Mouse (Mus musculus): ENCODE data around the gene Brsk2. TPM values are rescaled to one million over a fixed set of nuclear protein-coding genes. Genes with fewer than 3 reads are reported as not detected.

The Brsk2 gene
- polyA plus RNA-seq, 1 experiment from 2014 or later, result 18.6 TPM

GRCm38 (mm10) chr7:141958211-141958610, 8.7 kb downstream of the Brsk2 start:
- Histone ChIP-seq H3K4me2 (replicated peaks) (no peak overlapping the region), H3K27me3 (no peaks in the 10 kb centered on the region), H3K27ac (no peak overlapping the region), H3K4me1 (peaks cover 96% of the 10 kb centered on the region), H3K9me3 (replicated peaks) (no peaks in the 10 kb centered on the region), H3K9ac (no peak overlapping the region), H3K36me3 (no peaks in the 10 kb centered on the region), H3K4me3 (no peak overlapping the region)
- 74% methylated on average over 2 of the region's 2 CpGs for WGBS
- no peak for ATAC-seq (ENCODE audit: low FRiP score)

- Histone ChIP-seq H3K9ac (no peak overlapping the region), H3K27ac (no peak overlapping the region), H3K9me3 (replicated peaks) (no peaks in the 10 kb centered on the region), H3K4me2 (replicated peaks) (no peak overlapping the region), H3K27me3 (no peaks in the 10 kb centered on the region), H3K4me3 (no peak overlapping the region), H3K36me3 (no peaks in the 10 kb centered on the region), H3K4me1 (peaks cover 96% of the 10 kb centered on the region)
- ATAC-seq (ENCODE audit: low FRiP score), result no peak
- WGBS, result 83% methylated on average over 1 of the region's 1 CpGs
These were observed 9.6 kb downstream of the Brsk2 start for GRCm38 (mm10) chr7:141959133-141959532.

- no peak for ATAC-seq (ENCODE audit: low FRiP score)
- Histone ChIP-seq H3K4me1 (peaks cover 95% of the 10 kb centered on the region), H3K27ac (no peak overlapping the region), H3K4me2 (replicated peaks) (no peak overlapping the region), H3K36me3 (no peaks in the 10 kb centered on the region), H3K27me3 (no peaks in the 10 kb centered on the region), H3K4me3 (no peak overlapping the region), H3K9me3 (replicated peaks) (no peaks in the 10 kb centered on the region), H3K9ac (no peak overlapping the region)
- WGBS, result 76% methylated on average over 2 of the region's 2 CpGs
These were observed 11.4 kb downstream of the Brsk2 start for GRCm38 (mm10) chr7:141960926-141961325.

- H3K27me3 ChIP-seq, result no peaks in the 10 kb centered on the region
- peak overlapping the region; percentile 10; the same call in 1 of the 2 replicates for H3K9ac ChIP-seq
- 77% methylated on average over 3 of the region's 3 CpGs for WGBS
- ATAC-seq (ENCODE audit: low FRiP score), result no peak
- peaks cover 91% of the 10 kb centered on the region for H3K4me1 ChIP-seq
- H3K9me3 ChIP-seq (replicated peaks), result no peaks in the 10 kb centered on the region
- no peak overlapping the region for H3K27ac ChIP-seq
- H3K36me3 ChIP-seq, result no peaks in the 10 kb centered on the region
- no peak overlapping the region for H3K4me3 ChIP-seq
- no peak overlapping the region for H3K4me2 ChIP-seq (replicated peaks)
These were observed 11.9 kb downstream of the Brsk2 start for GRCm38 (mm10) chr7:141961491-141961890.

- H3K9me3 ChIP-seq (replicated peaks), result no peaks in the 10 kb centered on the region
- no peak overlapping the region for H3K4me2 ChIP-seq (replicated peaks)
- H3K9ac ChIP-seq, result no peak overlapping the region
- no peak overlapping the region for H3K27ac ChIP-seq
- H3K36me3 ChIP-seq, result no peaks in the 10 kb centered on the region
- peak; percentile 43 for ATAC-seq (ENCODE audit: low FRiP score)
- WGBS, result 84% methylated on average over 3 of the region's 3 CpGs
- H3K4me1 ChIP-seq, result peaks cover 87% of the 10 kb centered on the region
- H3K27me3 ChIP-seq, result no peaks in the 10 kb centered on the region
- H3K4me3 ChIP-seq, result no peak overlapping the region
These were observed 13.0 kb downstream of the Brsk2 start for GRCm38 (mm10) chr7:141962521-141962920.

GRCm38 (mm10) chr7:141966281-141966680, 16.7 kb downstream of the Brsk2 start:
- Histone ChIP-seq H3K27ac (no peak overlapping the region), H3K9me3 (replicated peaks) (no peaks in the 10 kb centered on the region), H3K27me3 (no peaks in the 10 kb centered on the region), H3K4me3 (no peak overlapping the region), H3K4me1 (peaks cover 83% of the 10 kb centered on the region), H3K36me3 (no peaks in the 10 kb centered on the region), H3K9ac (no peak overlapping the region), H3K4me2 (replicated peaks) (no peak overlapping the region)
- ATAC-seq (ENCODE audit: low FRiP score), result no peak
- 88% methylated on average over 2 of the region's 2 CpGs for WGBS

GRCm38 (mm10) chr7:141972831-141973619, 23.5 kb downstream of the Brsk2 start:
- peak; percentile 23; the same call in 1 of the 2 replicates for ATAC-seq (ENCODE audit: low FRiP score)
- no peak overlapping the region for H3K4me2 ChIP-seq (replicated peaks)
- peaks cover 32% of the 10 kb centered on the region for H3K4me1 ChIP-seq
- H3K36me3 ChIP-seq, result no peaks in the 10 kb centered on the region
- H3K27ac ChIP-seq, result no peak overlapping the region
- H3K4me3 ChIP-seq, result no peak overlapping the region
- no peak overlapping the region for H3K9ac ChIP-seq
- no peaks in the 10 kb centered on the region for H3K27me3 ChIP-seq
- H3K9me3 ChIP-seq (replicated peaks), result no peaks in the 10 kb centered on the region
- WGBS, result 46% methylated on average over 7 of the region's 7 CpGs

GRCm38 (mm10) chr7:141978003-141978402, 28.5 kb downstream of the Brsk2 start:
- Histone ChIP-seq H3K27ac (no peak overlapping the region), H3K36me3 (peaks cover 10% of the 10 kb centered on the region; the same call in 1 of the 2 replicates), H3K9ac (no peak overlapping the region), H3K4me3 (no peak overlapping the region), H3K9me3 (replicated peaks) (no peaks in the 10 kb centered on the region), H3K4me1 (no peaks in the 10 kb centered on the region), H3K27me3 (no peaks in the 10 kb centered on the region), H3K4me2 (replicated peaks) (no peak overlapping the region)
- no peak for ATAC-seq (ENCODE audit: low FRiP score)
- 77% methylated on average over 6 of the region's 6 CpGs for WGBS

- Histone ChIP-seq H3K4me3 (no peak overlapping the region), H3K9ac (no peak overlapping the region), H3K4me1 (no peaks in the 10 kb centered on the region), H3K27ac (no peak overlapping the region), H3K27me3 (no peaks in the 10 kb centered on the region), H3K36me3 (peaks cover 14% of the 10 kb centered on the region), H3K9me3 (replicated peaks) (no peaks in the 10 kb centered on the region), H3K4me2 (replicated peaks) (no peak overlapping the region)
- 88% methylated on average over 4 of the region's 4 CpGs for WGBS
- no peak for ATAC-seq (ENCODE audit: low FRiP score)
These were observed 29.7 kb downstream of the Brsk2 start for GRCm38 (mm10) chr7:141979247-141979646.

- Histone ChIP-seq H3K4me2 (replicated peaks) (no peak overlapping the region), H3K27me3 (no peaks in the 10 kb centered on the region), H3K36me3 (peaks cover 34% of the 10 kb centered on the region), H3K27ac (no peak overlapping the region), H3K9ac (no peak overlapping the region), H3K4me1 (no peaks in the 10 kb centered on the region), H3K9me3 (replicated peaks) (no peaks in the 10 kb centered on the region), H3K4me3 (no peak overlapping the region)
- WGBS, result 93% methylated on average over 7 of the region's 7 CpGs
- no peak for ATAC-seq (ENCODE audit: low FRiP score)
These were observed 31.7 kb downstream of the Brsk2 start for GRCm38 (mm10) chr7:141981237-141981636.

GRCm38 (mm10) chr7:141988314-141988806, 38.8 kb downstream of the Brsk2 start:
- H3K36me3 ChIP-seq, result peaks cover 91% of the 10 kb centered on the region
- 86% methylated on average over 7 of the region's 7 CpGs for WGBS

GRCm38 (mm10) chr7:141991183-141991582, 41.6 kb downstream of the Brsk2 start:
- H3K4me3 ChIP-seq, result no peak overlapping the region
- no peaks in the 10 kb centered on the region for H3K4me1 ChIP-seq
- H3K4me2 ChIP-seq (replicated peaks), result no peak overlapping the region
- no peaks in the 10 kb centered on the region for H3K9me3 ChIP-seq (replicated peaks)
- H3K9ac ChIP-seq, result no peak overlapping the region
- WGBS, result 85% methylated on average over 2 of the region's 2 CpGs
- no peak for ATAC-seq (ENCODE audit: low FRiP score)
- H3K36me3 ChIP-seq, result peaks cover 96% of the 10 kb centered on the region
- H3K27me3 ChIP-seq, result no peaks in the 10 kb centered on the region
- no peak overlapping the region for H3K27ac ChIP-seq

More at GRCm38 (mm10) chr7:141988314-141988806, 38.8 kb downstream of the Brsk2 start:
- Histone ChIP-seq H3K27me3 (no peaks in the 10 kb centered on the region), H3K9ac (no peak overlapping the region), H3K4me1 (no peaks in the 10 kb centered on the region), H3K4me2 (replicated peaks) (no peak overlapping the region), H3K27ac (no peak overlapping the region), H3K4me3 (no peak overlapping the region), H3K9me3 (replicated peaks) (no peaks in the 10 kb centered on the region)
- no peak for ATAC-seq (ENCODE audit: low FRiP score)

GRCm38 (mm10) chr7:141994121-141994520, 44.6 kb downstream of the Brsk2 start:
- Histone ChIP-seq H3K27me3 (no peaks in the 10 kb centered on the region), H3K4me1 (no peaks in the 10 kb centered on the region), H3K4me3 (no peak overlapping the region), H3K9ac (no peak overlapping the region), H3K36me3 (peaks cover 98% of the 10 kb centered on the region), H3K4me2 (replicated peaks) (no peak overlapping the region), H3K27ac (no peak overlapping the region), H3K9me3 (replicated peaks) (no peaks in the 10 kb centered on the region)
- no peak for ATAC-seq (ENCODE audit: low FRiP score)
- WGBS, result 90% methylated on average over 4 of the region's 4 CpGs

Measured in hindbrain, embryonic 12.5 days (tissue).